Mouse (Mus musculus) urinary bladder, adult 2 months (tissue): ENCODE measurements around the gene Fgfrl1. TPM values are rescaled to one million over a fixed set of nuclear protein-coding genes. Genes with fewer than 3 reads are reported as not detected.
"Not testable (repeated sequence)": the region's sequence is repeated elsewhere in the genome, so short reads cannot be mapped to it uniquely, and the experiment has no call there.

Source experiments
- DNase-seq: peaks from one replicate; pipeline ENCODE4 v3.0.0; 2022; ENCODE audit warnings: low spot score
- polyA plus RNA-seq: library from polyadenylated mRNA; depleted of rRNA; stranded (reverse); fragments of >200 nt; gene quantifications from 2 replicates; pipeline ENCODE4 v1.2.3, GENCODE M21; 2012; rRNA removed

Gene Fgfrl1
- polyA plus RNA-seq, 1 experiment, result 69.0 TPM

GRCm38 (mm10) chr5:108751258-108751657 is 59.1 kb downstream of the Fgfrl1 start:
- not testable (repeated sequence) for DNase-seq

Other genes starting within 250 kb of the Fgfrl1 start
- 9.8 and 10.7 TPM in 2 replicates for gene Mfsd7a, start 243.5 kb upstream of the Fgfrl1 start, polyA plus RNA-seq
- gene Pcgf3, start 231.2 kb upstream of the Fgfrl1 start, polyA plus RNA-seq, result 13.9 and 17.1 TPM in 2 replicates
- gene Cplx1, start 142.4 kb upstream of the Fgfrl1 start, polyA plus RNA-seq, result 0.10 and 0.44 TPM in 2 replicates
- 61.6 and 66.0 TPM in 2 replicates for gene Gak, start 62.6 kb upstream of the Fgfrl1 start, polyA plus RNA-seq
- 36.8 and 37.3 TPM in 2 replicates for gene Tmem175, start 62.6 kb upstream of the Fgfrl1 start, polyA plus RNA-seq
- gene Idua, start 32.1 kb upstream of the Fgfrl1 start, polyA plus RNA-seq, result 24.1 and 27.1 TPM in 2 replicates
- gene Dgkq, start 22.7 kb upstream of the Fgfrl1 start, polyA plus RNA-seq, result 20.2 and 21.5 TPM in 2 replicates
- 0.04 and 0.07 TPM in 2 replicates for gene Slc26a1, start 16.8 kb upstream of the Fgfrl1 start, polyA plus RNA-seq
- gene Rnf212, start 82.6 kb downstream of the Fgfrl1 start, polyA plus RNA-seq, result 3.2 and 3.8 TPM in 2 replicates
- gene Tmed11, start 103.0 kb downstream of the Fgfrl1 start, polyA plus RNA-seq, result not detected in 2 replicates
- not detected in 2 replicates for gene Vmn2r8, start 116.5 kb downstream of the Fgfrl1 start, polyA plus RNA-seq
- not detected in 2 replicates for gene Vmn2r9, start 160.2 kb downstream of the Fgfrl1 start, polyA plus RNA-seq